Mouse (Mus musculus): ENCODE results near the gene Myh9. TPM values are rescaled to one million over a fixed set of nuclear protein-coding genes. Genes with fewer than 3 reads are reported as not detected.

The Myh9 gene
- total RNA-seq, 1 experiment: 152 TPM

DNA sequence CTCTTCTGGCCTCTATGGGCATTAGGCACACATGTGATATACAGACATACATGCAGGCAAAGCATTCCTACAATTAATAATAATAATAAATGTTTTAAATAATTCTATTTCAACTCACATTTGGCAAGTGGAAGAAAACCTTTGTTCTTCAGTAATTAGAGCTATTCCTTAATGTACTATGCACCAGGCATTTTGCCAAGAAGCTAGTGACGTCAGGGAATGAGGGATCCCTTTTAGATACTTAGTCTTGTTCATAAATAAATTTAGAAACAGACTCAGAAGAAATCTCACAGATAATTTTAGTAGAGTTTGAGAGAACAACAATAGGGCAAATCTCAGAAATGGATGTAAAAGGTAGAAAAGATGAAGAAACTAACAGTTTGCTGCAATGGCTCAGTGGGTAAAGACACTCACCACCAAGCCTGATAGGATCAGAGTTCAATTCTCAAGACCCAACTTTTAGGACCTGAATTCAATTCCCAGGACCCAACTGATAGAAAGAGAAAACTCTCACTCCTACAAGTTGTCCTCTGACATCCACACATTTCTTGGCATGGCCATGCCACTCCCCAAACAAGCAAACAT lies 18.2 kb upstream of the Myh9 start:
- no peak for DNase-seq (ENCODE audit: low read depth, low spot score)
- Histone ChIP-seq H3K9ac (ENCODE audit: insufficient read depth, low read depth, low read length, poor library complexity, severe bottlenecking) (no peak overlapping the region), H3K4me3 (ENCODE audit: insufficient read depth in 1 of 2, low read depth in 1 of 2, low read length in 2 of 2, poor library complexity in 1 of 2, severe bottlenecking in 1 of 2) (no peak overlapping the region), H3K4me1 (ENCODE audit: control insufficient read depth in 2 of 2, insufficient read depth in 2 of 2, low read length in 2 of 2, poor library complexity in 1 of 2) (peaks cover 20 to 36% of the 10 kb centered on the region in 2 experiments), H3K36me3 (ENCODE audit: control insufficient read depth, insufficient read depth, low read length, poor library complexity, severe bottlenecking) (no peaks in the 10 kb centered on the region), H3K27ac (ENCODE audit: insufficient read depth, low read depth, low read length, poor library complexity, severe bottlenecking) (no peak overlapping the region), H3K9me3 (ENCODE audit: control insufficient read depth, insufficient read depth, low read depth, low read length) (no peaks in the 10 kb centered on the region)
- no peak for TF ChIP-seq HCFC1 (IDR thresholded peaks at IDR 0.05; ENCODE audit: borderline replicate concordance, insufficient read depth, low read length)
- TF ChIP-seq ZC3H11A (IDR thresholded peaks at IDR 0.05; ENCODE audit: borderline replicate concordance, low read depth, low read length): no peak
- TF ChIP-seq MAFK (IDR thresholded peaks at IDR 0.05; ENCODE audit: insufficient read depth, low read depth, low read length): no peak
- TF ChIP-seq CHD2 (IDR thresholded peaks at IDR 0.05; ENCODE audit: low read depth, low read length): no peak
- TF ChIP-seq ZNF384 (IDR thresholded peaks at IDR 0.05; ENCODE audit: low read depth, low read length): no peak
- in situ Hi-C loops (cut with MboI; ENCODE audit: low sequenced_read_pairs in 2 of 2, unreplicated experiment in 2 of 2): no loop called here

DNA sequence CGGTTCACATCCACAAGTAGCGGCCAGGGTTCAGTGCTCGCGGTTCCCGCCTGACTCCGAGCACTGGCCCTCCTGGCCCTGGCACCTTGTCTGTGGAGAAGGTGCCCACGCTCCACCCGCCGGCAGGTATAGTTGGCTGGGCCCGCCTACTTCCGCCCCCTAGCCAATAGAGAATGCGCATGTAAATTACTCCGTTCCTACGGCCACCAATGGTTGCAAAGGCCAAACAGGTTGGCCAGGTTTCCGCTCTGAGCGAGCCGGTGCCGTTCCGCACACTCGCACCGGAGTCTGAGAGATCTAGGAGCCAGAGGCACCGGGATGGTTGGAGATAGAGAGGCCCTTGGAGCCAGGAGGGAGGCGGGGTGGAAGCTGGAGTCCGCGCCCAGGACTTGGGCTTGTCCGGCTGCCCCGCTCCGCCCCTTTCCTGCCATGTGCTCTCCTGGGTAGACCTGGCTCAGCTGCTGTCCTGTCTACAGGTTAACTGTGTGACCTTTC lies 15.7 kb upstream of the Myh9 start:
- in situ Hi-C loops (cut with MboI; ENCODE audit: low sequenced_read_pairs in 2 of 2, unreplicated experiment in 2 of 2): no loop called here
- Histone ChIP-seq H3K9ac (ENCODE audit: insufficient read depth, low read depth, low read length, poor library complexity, severe bottlenecking) (peak overlapping the region; percentile 75), H3K9me3 (ENCODE audit: control insufficient read depth, insufficient read depth, low read depth, low read length) (no peaks in the 10 kb centered on the region), H3K27ac (ENCODE audit: insufficient read depth, low read depth, low read length, poor library complexity, severe bottlenecking) (peak overlapping the region; percentile 78), H3K4me1 (ENCODE audit: control insufficient read depth in 2 of 2, insufficient read depth in 2 of 2, low read length in 2 of 2, poor library complexity in 1 of 2) (peaks cover 5 to 20% of the 10 kb centered on the region in 2 experiments; a peak in 3 of 4 replicates), H3K36me3 (ENCODE audit: control insufficient read depth, insufficient read depth, low read length, poor library complexity, severe bottlenecking) (no peaks in the 10 kb centered on the region), H3K4me3 (ENCODE audit: insufficient read depth in 1 of 2, low read depth in 1 of 2, low read length in 2 of 2, poor library complexity in 1 of 2, severe bottlenecking in 1 of 2) (peak overlapping the region; percentile 67 to 76)
- TF ChIP-seq ZC3H11A (IDR thresholded peaks at IDR 0.05; ENCODE audit: borderline replicate concordance, low read depth, low read length) (no peak), ZNF384 (IDR thresholded peaks at IDR 0.05; ENCODE audit: low read depth, low read length) (no peak), HCFC1 (IDR thresholded peaks at IDR 0.05; ENCODE audit: borderline replicate concordance, insufficient read depth, low read length) (no peak), CHD2 (IDR thresholded peaks at IDR 0.05; ENCODE audit: low read depth, low read length) (peak; percentile 33; the same call in 1 of the 2 replicates)
- peak; percentile 72 for DNase-seq (ENCODE audit: low read depth, low spot score)

- TF ChIP-seq ZC3H11A (IDR thresholded peaks at IDR 0.05; ENCODE audit: borderline replicate concordance, low read depth, low read length) (no peak), CHD2 (IDR thresholded peaks at IDR 0.05; ENCODE audit: low read depth, low read length) (no peak), HCFC1 (IDR thresholded peaks at IDR 0.05; ENCODE audit: borderline replicate concordance, insufficient read depth, low read length) (no peak), ZNF384 (IDR thresholded peaks at IDR 0.05; ENCODE audit: low read depth, low read length) (no peak), MAFK (IDR thresholded peaks at IDR 0.05; ENCODE audit: insufficient read depth, low read depth, low read length) (no peak)
- no peak overlapping the region for H3K27ac ChIP-seq (ENCODE audit: insufficient read depth, low read depth, low read length, poor library complexity, severe bottlenecking)
- in situ Hi-C loops (cut with MboI; ENCODE audit: low sequenced_read_pairs in 2 of 2, unreplicated experiment in 2 of 2): no loop called here
- DNase-seq (ENCODE audit: low read depth, low spot score): no peak
- no peaks in the 10 kb centered on the region for H3K36me3 ChIP-seq (ENCODE audit: control insufficient read depth, insufficient read depth, low read length, poor library complexity, severe bottlenecking)
- no peak overlapping the region for H3K9ac ChIP-seq (ENCODE audit: insufficient read depth, low read depth, low read length, poor library complexity, severe bottlenecking)
- peaks cover 8 to 18% of the 10 kb centered on the region in 2 experiments; a peak in 3 of 4 replicates for H3K4me1 ChIP-seq (ENCODE audit: control insufficient read depth in 2 of 2, insufficient read depth in 2 of 2, low read length in 2 of 2, poor library complexity in 1 of 2)
- no peaks in the 10 kb centered on the region for H3K9me3 ChIP-seq (ENCODE audit: control insufficient read depth, insufficient read depth, low read depth, low read length)
- H3K4me3 ChIP-seq (ENCODE audit: insufficient read depth in 1 of 2, low read depth in 1 of 2, low read length in 2 of 2, poor library complexity in 1 of 2, severe bottlenecking in 1 of 2): no peak overlapping the region
These were observed 14.6 kb upstream of the Myh9 start for GRCm38 (mm10) chr15:77856541-77856940.

GRCm38 (mm10) chr15:77855301-77855700 lies 13.3 kb upstream of the Myh9 start:
- in situ Hi-C loops (cut with MboI; ENCODE audit: low sequenced_read_pairs in 2 of 2, unreplicated experiment in 2 of 2): no loop called here

More at GRCm38 (mm10) chr15:77855301-77855700, 13.3 kb upstream of the Myh9 start:
- no peak overlapping the region for H3K4me3 ChIP-seq (ENCODE audit: insufficient read depth in 1 of 2, low read depth in 1 of 2, low read length in 2 of 2, poor library complexity in 1 of 2, severe bottlenecking in 1 of 2)
- H3K27ac ChIP-seq (ENCODE audit: insufficient read depth, low read depth, low read length, poor library complexity, severe bottlenecking): no peak overlapping the region
- no peak for DNase-seq (ENCODE audit: low read depth, low spot score)
- peaks cover 11 to 18% of the 10 kb centered on the region in 2 experiments; a peak in 3 of 4 replicates for H3K4me1 ChIP-seq (ENCODE audit: control insufficient read depth in 2 of 2, insufficient read depth in 2 of 2, low read length in 2 of 2, poor library complexity in 1 of 2)
- no peaks in the 10 kb centered on the region for H3K9me3 ChIP-seq (ENCODE audit: control insufficient read depth, insufficient read depth, low read depth, low read length)
- no peak overlapping the region for H3K9ac ChIP-seq (ENCODE audit: insufficient read depth, low read depth, low read length, poor library complexity, severe bottlenecking)
- H3K36me3 ChIP-seq (ENCODE audit: control insufficient read depth, insufficient read depth, low read length, poor library complexity, severe bottlenecking): no peaks in the 10 kb centered on the region
- TF ChIP-seq ZC3H11A (IDR thresholded peaks at IDR 0.05; ENCODE audit: borderline replicate concordance, low read depth, low read length): no peak
- no peak for TF ChIP-seq MAFK (IDR thresholded peaks at IDR 0.05; ENCODE audit: insufficient read depth, low read depth, low read length)
- no peak for TF ChIP-seq HCFC1 (IDR thresholded peaks at IDR 0.05; ENCODE audit: borderline replicate concordance, insufficient read depth, low read length)
- no peak for TF ChIP-seq CHD2 (IDR thresholded peaks at IDR 0.05; ENCODE audit: low read depth, low read length)
- no peak for TF ChIP-seq ZNF384 (IDR thresholded peaks at IDR 0.05; ENCODE audit: low read depth, low read length)

All from ES-E14 (cell line).